Mouse (Mus musculus) monocyte, adult 5-6 weeks (primary cell): ENCODE measurements at regions not wholly inside any gene's neighbourhood (a gene's known extent, or its start where the extent isn't known, plus 50 kb on each side); places are given as distances from the start of the nearest gene placed in this dataset.

ENCODE experiments used
- ATAC-seq: fragments of 153-309, 156-312 bp; replicated peaks from 2 replicates; pipeline ENCODE4 v1.8.0; 2017; ENCODE audit warnings: mild to moderate bottlenecking; ENCODE audit not compliant: low TSS enrichment, insufficient number of reproducible peaks, severe bottlenecking, poor library complexity, low FRiP score

DNA sequence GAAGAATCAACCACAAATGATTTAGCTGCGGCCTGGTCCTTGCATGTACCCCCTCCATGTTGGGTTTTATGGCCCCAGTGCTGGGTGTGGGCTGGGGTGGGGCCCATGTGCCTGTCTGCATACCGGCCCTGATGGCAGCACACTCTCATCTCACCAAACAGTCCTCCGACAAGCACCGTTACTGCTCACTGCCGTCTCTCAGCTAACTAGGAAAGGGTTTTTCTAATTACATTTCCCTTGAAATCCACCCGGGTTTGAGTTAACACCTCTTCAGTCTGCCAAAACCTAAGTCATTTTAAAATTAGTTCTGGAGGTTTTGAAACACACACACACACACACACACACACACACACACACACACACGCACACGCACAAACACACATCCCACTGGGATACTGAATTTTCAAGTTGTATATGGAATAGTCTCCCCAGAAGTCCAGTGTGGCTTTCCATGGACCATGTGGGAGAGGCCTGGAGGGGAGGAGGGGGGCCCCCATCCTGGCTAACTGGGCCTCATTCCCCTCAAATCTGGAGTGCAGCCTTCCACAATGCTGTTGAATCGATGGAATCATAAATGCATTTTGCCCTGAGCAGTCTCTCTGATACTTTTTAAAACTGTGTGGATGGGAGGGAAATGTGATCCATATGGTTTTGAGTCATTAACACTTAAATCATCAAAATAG lies 108.6 kb upstream of the Zmiz1 start:
- no peak for ATAC-seq

DNA sequence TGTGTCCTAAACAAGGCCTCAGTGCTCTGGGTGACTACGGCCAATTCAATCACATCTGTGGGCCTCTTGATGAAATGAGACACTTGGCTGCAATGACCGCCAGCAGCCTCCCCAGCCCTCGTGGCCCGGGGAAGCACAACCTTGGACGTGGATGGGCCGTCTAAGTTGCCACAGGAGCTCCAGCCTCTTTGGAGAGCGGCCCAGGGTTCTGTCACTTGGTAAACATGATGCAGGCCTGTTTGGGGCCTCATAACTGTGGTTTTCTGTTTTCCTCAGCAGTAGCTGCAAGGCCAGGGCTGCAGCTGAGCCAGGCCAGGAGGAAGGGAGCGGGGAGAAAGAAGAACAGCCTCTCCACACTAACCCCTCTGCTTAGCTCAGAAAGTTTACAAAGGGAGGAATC lies 105.2 kb upstream of the Zmiz1 start:
- no peak for ATAC-seq

- no peak for ATAC-seq
Measured at GRCm38 (mm10) chr14:25354288-25354850, 104.6 kb upstream of the Zmiz1 start.

DNA sequence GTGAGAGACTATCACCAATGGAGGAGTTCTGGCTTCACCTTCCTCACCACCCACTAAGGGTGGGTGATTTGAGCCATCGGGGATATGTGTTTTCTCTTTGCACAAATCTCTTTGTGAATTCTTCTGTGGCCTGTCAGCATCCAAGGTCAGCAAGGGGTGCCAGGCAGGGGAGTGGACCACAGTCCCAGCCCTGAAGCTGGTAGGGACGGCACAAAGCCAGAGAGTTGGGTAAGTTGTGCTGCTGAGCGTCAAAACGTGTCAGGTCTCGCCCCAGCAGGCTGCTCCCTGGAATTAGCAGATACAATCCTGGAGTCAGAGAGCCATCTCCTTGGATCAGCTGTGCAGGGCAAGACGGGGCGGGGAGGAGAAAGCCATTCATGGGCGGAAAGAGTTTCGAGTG lies 101.2 kb upstream of the Zmiz1 start:
- ATAC-seq: no peak

GRCm38 (mm10) chr14:25359824-25360294 lies 99.1 kb upstream of the Zmiz1 start:
- no peak for ATAC-seq

- ATAC-seq: no peak
Measured at GRCm38 (mm10) chr14:25360726-25361125, 98.3 kb upstream of the Zmiz1 start.

GRCm38 (mm10) chr14:25361129-25361528 lies 97.9 kb upstream of the Zmiz1 start:
- no peak for ATAC-seq

- ATAC-seq: no peak
Measured at GRCm38 (mm10) chr14:25362771-25363170, 96.2 kb upstream of the Zmiz1 start.

DNA sequence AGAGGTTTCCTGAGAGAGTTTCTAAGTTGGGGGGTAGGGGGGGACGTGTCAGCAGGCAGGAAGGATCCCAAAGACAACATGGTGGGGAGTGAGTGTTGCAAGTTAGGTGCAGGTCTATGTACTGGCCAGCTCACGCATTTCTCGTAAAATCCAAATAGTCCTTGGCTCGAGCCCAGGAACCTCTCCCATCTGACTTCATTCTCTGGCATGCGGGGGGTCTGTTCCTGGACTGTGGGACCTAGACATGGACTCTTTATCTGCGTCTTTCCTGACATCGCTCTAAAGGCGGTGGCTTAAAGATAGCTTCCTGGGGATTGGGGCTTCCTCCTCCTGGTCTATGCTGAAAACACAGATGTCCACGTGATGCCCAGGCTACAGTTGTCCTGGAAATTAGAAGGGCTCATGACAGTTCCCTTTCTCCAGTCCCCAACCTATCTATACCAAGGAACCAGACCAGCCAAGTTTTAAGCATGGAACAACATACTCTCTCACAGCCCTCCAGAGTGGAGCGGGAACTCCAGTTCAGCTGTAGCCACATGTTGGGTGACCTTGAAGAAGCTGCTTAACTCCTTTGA lies 93.7 kb upstream of the Zmiz1 start:
- no peak for ATAC-seq

DNA sequence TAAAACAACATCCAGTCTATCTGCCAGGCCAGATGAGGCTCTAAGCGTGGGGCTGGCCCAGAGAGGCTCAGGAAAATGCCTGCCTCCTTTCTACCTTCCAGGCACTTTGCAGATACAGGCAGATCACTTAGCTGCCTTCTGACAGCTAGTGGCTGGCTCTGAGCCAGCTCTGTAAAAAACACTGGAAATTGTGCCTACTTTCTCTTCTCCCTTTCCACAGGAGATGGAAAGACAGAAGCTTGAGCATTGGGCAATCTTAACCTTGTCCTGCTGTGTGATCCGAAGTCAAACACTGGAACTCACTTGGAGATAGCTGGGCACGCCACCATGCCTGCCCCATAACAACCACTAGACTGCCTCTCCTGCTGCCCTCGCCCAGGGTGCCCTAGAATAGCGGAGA lies 93.0 kb upstream of the Zmiz1 start:
- no peak for ATAC-seq

DNA sequence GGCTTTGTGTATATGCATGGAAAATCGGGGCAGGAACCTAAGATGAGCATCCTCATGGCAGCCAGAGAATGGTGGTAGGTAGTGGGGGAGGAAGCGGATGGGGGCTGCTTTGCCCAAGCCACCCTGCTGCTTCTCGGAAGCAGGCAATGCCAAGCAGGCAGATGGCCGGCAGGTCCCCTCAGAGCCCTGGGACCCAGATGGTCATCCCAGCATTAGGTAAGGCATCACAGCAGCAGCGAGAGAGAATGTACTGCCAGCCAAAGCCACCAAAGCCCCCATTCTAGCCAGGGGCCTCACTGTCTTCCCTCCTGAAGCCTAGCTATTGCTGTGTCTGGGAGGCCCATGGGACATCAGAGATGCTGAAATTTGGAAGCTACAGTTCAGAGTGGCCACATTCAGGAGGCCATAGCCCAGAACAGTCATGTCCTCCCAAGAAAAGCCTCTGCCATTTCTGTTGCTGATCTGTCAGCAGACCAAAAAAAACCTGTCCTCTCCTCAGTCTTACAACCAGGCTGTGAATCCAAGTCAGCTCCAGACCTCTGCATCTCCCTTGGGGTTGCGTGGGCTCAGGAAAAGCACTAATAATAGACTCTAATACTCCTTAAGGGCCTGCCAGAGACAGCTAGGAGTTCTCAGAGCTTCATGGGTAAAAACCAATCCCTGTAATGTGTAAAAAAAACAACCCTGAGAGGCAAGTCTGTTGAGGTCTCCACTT lies 88.5 kb upstream of the Zmiz1 start:
- no peak for ATAC-seq

DNA sequence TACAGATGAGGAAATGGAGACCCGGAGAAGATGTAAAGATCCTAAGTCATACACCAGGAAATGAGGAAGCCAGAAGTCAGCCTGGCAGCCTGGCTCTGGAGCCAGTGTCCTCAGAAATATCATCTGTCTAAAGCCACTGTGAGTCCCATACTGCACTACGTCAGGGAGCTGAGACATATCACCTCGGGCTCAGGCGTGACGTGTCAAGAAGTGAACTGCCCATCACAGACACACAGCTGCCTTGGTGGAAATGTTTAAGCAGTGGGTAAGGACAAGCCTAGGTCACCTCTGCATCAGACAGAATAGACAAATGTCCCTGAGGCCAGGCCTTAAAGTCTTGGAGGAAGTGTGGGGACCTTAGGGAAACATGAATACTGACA lies 88.0 kb upstream of the Zmiz1 start:
- ATAC-seq: no peak

DNA sequence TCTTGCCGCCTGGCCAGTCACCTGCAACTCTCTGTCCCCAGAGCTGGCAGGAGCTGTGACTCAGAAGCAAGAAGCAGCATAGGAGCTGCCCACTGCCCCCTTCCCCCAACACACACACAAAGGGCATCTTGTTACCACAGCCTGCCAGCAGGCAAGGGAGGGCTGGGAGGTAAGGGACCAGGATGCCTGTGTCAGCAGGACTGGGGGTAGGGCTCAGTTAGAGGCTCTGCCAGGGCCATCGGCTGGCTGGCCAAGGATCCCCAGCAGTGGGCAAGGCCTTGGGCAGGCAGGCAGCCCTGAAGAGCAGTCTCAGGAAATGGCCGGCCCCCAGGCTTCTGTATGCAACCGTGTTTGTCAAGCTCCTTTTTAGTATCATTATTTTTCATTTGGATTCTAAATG lies 87.3 kb upstream of the Zmiz1 start:
- ATAC-seq: no peak

GRCm38 (mm10) chr14:25372581-25372980 lies 86.4 kb upstream of the Zmiz1 start:
- ATAC-seq: no peak

DNA sequence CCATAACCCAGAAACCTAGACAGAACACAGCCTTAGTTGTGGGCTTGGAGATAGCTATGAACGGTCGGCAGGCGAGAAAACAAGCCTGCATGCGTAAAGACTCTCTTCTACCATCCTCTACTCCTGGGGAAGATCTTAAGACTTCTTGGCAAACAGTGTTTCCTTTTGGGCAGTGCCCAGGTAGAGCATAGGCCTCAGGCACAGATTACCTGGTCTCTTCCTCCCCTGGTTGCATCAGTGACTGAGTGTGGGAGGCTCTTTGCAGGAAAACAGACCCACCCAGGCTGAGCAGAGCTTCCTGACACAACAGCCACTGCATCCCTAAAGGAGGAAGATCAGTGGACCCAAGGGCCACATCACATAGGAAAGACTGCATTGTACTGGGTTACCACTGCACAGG lies 85.8 kb upstream of the Zmiz1 start:
- no peak for ATAC-seq

GRCm38 (mm10) chr14:25375001-25375400 lies 84.0 kb upstream of the Zmiz1 start:
- ATAC-seq: no peak

GRCm38 (mm10) chr14:25377091-25377490 lies 81.9 kb upstream of the Zmiz1 start:
- no peak for ATAC-seq

- no peak for ATAC-seq
Measured at GRCm38 (mm10) chr14:25377554-25377899, 81.5 kb upstream of the Zmiz1 start.

DNA sequence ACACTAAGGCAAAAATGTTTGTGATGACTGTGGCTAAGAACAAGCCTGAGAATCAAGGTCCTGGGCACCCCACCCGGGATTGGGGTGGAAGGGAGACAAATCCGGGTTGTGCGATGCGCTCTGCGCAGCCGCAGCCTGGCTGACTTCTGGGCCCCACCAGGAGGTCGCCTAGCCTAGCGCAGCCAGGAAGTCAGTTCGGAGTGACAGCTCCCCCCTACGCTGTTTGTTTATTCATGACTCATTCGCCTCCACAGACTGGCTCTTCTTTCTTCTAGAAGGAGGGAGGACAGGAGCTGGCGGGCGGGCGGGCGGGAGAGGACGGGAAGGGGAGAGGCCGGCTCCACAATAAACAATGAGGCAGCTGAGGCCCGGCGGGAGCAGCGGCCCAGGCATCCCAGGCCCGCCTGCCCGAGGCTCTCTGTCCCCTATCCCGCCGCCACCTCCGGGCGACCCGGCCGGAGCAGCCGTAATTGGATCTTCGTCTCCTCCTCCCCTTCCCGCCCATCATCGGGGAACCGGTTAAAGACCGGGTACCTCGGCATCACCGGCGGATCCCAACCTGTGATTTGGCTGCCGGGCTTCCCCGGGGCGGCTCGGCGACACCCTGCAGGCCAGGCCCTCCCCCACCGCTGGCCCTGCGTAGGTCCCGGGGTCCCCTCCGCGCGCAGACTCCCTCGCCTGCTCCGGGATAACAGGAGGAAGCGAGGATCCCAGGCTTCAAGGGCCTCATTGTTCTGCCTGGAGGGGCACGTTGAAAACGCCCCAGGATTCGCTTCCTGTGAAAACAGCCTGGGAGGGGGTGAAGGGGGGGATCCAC lies 80.9 kb upstream of the Zmiz1 start:
- ATAC-seq: peak; percentile 77
